Mouse (Mus musculus) A20 (cell line): ENCODE results near the gene Gipc2.

Source experiments
- DNase-seq: peaks from one replicate; pipeline ENCODE4 v3.0.0-alpha.2; 2011; ENCODE audit warnings: low read depth, low spot score

The Gipc2 gene

DNA sequence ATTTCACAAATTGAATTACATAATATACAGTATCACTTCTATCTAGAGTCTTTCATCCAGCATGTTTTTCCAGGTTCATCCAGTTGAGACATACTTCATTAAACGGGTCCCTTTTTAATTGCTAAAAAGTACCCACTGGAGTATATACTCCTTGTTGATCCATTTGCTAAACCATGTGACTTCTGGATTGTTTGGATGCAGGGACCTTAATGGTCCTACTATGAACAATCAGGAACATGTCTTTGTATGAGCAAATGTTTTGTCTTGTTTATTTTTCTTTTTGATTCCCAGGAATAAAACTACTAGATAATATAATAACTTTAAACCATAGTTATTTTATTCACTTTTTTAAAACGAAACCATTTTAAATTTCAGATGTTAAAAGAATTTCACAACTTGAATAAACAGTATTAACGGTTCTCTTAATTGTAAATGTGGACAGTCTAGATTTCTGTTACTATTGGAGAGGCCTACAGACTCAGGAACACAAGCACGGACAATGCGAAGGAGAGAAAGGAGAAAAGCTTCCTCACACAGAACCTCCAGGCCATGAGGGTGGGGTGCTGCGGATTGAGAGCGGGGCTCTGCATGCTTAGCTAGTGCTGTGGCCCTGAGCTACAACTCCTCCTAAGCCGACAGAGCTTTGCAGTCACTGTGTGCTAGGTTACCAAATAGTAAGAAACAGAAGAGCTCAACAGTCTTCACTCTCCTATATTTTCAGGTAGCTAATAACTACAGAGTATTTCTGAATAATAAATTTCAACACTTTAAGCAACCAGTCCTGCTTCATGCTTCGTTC lies 24.8 kb upstream of the Gipc2 start:
- no peak for DNase-seq

DNA sequence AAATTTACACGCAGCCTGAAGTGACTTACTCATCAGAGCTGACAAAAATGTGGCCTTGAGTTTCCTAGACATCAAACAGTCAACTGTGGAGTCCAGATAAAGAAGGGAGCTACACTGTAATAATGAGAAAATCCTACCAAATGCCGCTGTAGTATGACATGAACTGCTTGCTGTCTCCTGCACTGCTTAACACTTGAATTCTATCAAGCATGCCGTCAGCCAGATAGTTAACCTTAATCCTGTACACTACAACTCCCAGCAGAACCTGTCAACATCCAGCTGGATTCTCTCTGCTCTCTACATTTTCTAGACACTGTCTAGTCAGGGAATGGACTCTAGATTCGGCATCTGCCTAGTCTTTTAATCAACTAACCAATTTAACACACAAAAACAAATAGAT lies 23.3 kb upstream of the Gipc2 start:
- DNase-seq: no peak

DNA sequence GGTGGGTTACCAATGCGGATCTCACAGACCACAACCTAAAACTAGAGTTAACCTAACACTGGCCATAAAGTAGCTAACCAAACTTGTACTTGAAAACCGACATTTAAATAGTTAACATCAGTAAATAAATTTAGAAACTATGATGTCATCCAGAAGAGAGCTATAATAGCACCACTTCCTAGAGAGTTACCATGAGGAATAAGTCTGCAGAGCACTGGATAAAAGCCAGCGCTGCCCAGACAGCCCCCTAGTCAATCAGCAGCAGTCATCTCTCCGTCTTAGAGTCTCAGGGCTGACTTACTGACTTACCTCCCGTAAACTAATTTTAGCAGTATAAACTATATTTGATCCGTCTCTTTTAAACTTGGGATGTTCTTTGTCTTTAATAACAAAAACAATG lies 20.1 kb upstream of the Gipc2 start:
- DNase-seq: no peak

DNA sequence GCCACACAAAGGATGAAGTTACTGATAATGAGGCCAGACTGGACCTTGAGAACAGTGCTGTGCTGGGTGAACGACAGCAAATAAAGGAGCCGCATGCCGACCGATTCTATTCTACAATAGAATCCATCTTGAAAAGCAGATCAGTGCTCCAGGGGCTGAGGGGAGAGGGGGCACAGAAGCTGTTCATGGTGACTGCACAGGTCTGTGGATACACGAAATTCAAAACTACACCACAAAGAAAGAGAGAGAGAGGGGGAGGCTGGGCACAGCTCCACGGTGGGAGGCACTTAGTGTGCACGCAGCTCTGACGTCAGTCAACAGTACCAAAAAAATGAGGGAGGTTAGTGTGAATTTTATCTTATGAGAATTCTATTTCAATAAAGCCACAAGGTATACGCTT lies 17.5 kb upstream of the Gipc2 start:
- DNase-seq: no peak

DNA sequence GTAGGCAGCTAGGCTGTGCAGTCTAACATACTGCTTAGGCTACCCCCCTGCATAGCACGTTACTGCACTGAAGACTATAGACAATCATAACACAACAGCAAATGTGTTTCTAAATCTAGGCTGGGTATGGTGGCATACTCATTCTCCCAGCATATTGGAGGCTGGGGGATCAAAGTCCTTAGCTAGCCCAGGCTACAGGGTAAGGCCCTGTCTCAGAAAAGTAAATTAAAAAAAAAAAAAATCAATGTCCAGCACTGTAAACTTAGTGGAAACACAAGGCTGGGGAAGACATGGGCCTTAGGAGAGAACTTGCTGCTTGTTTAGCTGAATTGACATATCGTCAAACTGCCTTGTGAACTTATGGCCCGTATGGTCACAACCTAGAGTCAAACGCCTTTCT lies 14.6 kb upstream of the Gipc2 start:
- DNase-seq: no peak

DNA sequence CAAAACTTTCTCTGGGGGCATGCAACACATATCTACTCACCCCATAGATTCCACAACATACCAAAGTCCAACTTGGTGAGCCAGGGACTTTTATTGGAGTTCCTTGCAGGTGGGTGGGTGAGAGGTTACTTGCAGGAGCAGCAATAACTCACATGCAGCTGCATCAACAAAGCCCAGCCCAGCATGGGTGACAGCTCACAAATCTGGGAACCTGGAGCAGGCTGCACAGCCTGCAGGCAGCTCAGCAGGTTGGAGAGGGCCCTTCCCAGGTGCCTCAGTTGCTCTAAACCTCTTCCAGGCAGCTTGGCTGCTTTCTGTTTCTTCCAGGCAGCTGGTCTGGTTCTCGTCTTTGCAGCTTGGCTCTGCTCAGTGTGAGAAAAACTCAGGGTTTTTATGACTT lies 13.3 kb upstream of the Gipc2 start:
- DNase-seq: no peak

DNA sequence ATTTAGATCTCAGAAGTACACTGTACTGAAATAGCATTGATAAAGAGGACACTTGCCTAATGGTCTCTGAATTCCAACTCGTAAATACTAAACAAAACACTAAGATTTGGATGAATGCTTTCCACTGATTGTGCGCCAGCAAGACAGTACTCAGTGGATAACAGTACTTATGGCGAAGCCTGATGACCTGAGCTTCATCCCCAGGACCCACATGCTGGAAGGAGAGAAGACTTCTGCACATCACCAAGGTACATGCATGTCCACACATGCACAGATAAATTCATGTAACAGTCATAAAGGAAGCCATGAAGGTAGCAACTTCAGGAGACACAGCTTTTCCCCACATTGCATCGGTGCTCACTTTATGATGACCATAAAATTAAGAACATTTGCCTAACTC lies 12.8 kb upstream of the Gipc2 start:
- DNase-seq: no peak

DNA sequence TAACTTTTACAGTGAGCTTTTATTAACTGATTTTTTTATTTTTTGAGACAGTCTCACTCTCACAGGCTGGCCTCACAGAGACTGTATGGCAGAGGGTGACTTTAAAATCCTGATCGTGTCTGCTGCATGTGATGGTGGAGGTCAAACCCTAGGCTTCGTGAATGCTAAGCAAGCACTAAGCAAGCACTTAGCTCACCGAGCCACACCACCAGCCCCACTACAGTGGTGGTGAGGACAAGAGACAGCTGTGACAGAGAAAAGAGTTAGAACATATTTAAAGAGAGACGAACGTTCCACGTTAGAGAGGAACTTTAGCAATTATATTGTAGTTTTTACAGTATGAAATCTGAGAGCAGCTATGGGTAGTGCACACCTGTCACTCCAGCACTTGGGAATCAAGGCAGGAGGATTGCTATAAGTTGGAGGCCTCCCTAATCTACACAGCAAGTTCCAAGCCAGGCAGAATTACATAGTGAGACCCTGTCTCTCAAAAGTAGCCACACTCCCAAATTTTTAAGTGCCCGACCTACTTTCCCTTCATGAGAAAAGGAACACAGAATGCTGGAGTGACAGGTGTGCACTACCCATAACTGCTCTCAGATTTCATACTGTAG lies 6.4 kb upstream of the Gipc2 start:
- DNase-seq: no peak

DNA sequence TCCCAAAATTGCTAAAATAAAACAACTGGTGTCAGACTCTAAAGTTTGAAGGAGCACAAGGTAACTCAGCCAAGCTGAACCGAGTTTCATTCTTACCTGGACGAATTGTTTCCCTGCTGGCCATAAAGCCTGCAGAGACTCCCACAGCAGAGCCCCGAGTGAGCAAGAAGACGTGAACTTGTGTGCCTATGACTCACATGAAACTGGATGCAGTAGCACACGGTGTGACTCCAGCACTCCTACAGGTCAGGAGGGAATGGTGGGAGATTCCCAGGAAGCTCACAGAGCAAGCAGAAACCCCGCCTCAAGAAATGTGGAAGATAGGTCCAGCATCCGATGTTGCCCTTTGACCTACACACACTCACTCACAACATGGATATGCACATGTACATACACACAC lies 5.8 kb upstream of the Gipc2 start:
- no peak for DNase-seq

DNA sequence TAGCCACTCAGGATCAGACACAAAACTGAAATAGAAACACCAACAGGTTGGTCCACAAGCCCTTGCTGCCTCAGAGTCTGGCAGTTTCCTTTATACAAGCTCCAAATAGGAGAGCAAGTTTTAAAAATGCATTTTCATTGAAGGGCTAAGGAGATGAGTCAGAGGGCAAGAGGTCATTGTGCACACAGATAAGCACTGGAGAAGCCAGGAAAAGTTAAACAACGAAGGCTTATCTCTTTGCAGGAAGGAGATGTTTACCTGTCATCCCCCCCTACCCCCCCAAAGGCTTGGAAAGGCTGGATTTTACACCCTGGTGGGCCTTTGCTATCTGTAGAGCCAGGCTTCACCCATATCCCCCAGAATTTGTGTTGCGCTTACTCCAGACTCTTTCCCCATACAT lies 5.2 kb upstream of the Gipc2 start:
- DNase-seq: no peak

DNA sequence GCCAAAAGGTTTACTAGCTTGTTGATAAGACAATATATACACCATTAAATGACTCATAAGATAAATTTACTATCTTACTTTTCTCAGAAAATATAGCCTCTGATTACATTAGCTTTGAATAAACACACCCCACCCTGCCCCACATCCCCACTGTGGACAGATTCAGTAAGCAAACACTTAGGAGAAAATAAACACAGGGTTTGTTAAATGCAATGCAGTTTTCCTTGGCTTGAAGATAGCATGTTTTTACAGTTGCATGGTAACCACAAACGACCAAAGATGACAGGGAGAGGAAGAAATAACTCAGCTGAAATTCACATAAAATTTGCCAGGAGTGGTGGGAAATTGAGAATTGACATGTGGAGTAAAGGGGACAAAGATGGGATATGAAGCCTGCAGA lies 4.4 kb upstream of the Gipc2 start:
- no peak for DNase-seq

DNA sequence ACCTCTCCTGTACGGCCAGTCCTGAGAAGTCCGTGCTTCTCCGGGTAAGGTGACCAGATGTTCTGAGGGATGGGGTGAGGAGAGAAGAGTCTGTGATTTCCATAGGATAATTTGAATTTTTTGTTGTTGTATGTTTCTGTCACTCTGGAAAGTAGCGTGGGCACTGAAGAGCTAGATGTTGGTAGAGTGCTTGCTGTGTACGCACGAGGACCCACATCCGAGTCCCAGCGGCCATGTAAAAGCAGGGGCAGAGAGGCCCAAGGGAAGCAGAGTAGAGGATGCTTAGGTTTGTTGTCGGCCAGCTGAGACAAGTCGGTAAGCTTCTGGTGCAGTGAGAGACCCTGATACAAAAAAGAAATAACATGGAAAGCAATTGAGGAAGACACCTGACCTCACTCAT lies 2.0 kb upstream of the Gipc2 start:
- no peak for DNase-seq

DNA sequence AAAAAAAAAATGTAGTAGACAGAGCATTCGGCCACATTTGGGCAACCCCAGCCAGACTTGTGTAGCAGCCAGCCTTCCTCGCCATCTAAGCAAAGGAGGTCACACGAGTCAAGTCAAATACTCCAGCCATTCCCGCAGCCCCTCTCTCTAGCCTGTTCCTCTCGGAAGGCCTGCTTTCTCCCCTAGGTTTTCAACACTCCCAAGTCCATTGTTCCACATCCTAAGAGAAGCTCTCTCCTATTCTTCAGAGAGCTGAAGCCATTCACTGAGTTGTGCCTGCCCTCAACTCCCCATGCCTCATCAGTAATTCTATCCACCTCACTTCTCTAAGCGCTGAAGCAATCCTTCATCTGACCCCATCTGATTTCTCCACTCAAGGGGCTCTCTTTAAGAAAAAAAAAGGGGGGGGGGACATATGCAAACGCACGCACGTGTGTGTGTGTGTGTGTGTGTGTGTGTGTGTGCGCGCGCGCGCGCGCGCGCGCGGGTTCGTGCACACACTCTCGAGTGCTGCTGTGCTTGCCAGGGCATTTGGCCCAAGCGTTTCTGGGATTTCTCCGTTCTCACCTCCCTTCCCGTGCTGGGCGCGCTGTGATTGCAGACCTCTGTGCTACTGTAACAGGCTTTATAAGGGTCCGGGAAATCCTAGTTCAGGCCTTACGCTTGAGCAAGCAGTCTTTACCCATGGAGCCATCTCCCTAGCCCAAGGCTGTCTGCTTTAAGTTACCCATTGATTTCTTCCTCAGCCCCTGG lies 845 bp upstream of the Gipc2 start:
- no peak for DNase-seq

DNA sequence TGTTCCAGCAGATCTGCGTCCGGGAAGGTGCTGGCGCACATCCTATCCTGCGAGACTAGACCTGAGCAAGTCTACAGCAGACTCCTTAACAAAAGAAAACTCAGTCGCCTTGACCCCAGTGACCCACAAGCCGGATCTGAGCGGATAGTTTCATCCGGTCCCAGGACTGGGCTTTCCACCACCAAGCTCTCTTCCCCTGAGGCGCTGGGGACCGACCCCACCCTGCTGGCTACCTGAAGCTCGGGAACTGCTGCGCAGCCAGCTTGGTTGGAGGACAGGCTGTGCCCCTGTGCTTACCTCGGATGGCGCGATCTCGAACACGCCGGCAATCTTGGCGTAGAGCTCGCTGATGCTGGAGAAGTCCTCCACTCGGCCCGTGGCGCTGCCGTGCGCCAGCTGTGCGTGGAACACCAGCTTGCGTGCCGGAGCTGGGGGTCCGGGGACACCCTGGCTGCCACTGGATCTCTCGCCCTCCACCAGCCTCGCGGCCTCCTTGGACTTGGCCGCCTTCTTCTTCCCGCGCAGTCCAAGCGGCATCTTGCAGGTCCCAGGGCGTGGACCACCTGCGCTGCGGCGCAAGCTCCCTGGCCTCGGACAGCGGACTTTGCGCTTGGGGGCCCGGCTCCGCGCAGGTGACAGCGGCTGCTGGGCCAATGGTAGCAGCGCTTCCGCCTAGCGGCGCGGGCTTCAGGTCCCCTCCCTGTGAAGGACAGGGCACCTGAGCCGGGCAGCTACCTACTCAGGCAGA lies 505 bp downstream of the Gipc2 start:
- DNase-seq: no peak

DNA sequence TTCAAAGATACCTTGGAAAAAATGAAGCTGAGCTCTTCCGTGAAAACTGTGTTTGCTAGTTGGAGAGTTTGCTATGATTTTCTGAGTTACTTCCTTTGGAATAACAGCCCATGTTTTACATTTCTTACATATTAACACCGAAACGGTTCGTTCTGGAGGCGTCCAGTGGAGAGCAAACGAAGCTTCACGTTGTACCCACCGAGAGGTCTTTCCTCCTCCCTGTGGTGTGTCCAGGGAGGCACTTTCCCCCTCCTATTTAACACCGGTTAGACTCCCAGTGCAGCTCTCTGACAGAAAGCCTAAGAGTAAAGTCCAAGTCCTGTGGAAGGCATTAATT lies 1.0 kb downstream of the Gipc2 start:
- no peak for DNase-seq

DNA sequence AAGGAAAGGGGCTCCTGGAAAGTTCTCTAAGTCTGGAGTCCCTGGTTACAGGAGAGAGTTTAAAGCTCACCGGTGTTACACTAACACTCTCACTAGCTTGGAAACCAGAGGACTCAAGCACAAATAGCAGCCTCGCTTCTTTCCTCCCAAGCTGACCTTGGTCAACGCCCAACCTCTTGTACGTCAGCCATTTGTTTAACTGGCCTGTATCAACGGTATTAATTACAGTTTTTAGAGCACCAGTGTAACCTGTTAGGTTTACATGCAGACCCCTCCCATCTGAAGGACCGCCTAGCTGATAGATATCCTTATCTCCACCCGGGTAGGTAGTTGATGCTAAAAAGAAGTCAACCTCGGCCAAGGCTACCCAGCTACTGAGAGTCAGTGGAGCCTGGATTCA lies 2.7 kb downstream of the Gipc2 start:
- DNase-seq: no peak

DNA sequence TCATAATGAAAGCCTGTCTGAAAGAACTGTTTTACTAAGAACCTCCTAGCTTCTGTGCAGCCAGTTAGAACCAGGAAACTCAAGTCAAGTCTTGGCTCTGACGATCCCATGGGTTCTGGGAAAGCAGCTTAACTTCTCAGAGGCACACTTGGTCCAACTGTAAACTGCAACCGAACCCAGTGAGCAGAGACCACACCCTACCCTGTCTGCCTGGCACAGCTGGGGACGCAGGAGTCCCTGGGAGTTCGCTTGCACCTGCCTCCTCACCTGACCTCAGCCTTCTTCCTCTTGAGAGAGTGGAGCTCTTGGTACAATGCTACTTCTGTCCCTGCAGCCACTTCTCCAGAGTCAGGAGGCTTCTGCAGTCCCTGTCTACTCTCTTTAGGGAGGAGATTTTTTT lies 5.4 kb downstream of the Gipc2 start:
- peak; percentile 32 for DNase-seq

DNA sequence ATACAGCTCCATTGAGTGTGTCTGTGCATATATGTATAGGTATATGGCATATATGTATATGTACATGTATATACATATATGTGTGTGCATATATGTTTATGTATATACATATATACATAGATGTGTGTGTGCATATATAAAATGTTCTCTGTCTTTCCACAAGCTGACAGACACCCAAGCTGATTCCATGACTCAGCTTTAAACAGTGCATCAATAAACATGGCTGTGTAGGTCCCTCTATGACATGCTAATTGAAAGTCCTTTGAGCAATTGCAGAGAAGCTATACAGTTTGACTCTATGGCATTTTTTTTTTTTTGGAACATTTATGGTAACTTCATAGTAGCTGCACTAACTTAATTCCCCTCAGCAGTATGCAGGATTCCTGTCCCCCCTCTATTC lies 6.7 kb downstream of the Gipc2 start:
- DNase-seq: no peak

DNA sequence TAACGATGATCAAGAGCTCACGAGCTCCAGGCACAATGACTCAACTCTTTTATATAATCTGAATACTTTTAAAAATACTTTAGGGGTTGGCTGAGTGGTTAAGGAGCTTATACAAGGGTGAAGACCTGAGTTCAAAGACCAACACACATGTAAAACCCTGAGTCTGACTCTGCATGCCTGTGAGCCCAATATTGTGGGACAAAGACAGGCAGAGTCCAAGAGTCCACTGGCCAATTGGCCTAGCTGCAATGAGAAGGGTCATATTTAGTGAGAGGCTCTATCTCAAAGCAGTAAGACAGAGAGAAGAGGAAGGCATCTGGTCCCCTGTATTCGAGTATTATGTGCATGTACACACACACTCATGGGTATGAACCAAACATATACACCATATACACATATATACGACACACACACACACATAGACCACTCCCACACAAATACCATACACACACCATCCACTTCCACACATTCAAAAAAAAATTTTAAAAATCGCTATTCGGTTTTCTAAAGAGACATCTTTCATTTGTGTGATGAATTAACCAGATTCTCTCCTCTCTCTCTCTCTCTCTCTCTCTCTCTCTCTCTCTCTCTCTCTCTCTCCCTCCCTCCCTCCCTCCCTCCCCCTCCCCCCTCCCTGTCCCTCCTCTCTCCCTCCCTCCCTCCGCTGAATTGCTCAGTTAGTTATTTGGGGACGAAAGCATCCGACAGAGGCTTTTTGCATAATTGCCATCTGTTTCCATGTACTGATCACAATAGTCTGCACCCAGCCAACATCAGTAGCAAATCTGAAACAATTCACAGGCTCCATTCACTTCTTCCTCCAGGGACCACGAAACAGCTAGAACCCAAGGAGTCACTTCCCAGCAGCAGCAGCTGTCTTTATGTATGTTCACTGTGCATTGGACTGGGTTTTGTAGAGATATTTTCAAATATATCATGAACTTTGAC lies 7.4 kb downstream of the Gipc2 start:
- no peak for DNase-seq

DNA sequence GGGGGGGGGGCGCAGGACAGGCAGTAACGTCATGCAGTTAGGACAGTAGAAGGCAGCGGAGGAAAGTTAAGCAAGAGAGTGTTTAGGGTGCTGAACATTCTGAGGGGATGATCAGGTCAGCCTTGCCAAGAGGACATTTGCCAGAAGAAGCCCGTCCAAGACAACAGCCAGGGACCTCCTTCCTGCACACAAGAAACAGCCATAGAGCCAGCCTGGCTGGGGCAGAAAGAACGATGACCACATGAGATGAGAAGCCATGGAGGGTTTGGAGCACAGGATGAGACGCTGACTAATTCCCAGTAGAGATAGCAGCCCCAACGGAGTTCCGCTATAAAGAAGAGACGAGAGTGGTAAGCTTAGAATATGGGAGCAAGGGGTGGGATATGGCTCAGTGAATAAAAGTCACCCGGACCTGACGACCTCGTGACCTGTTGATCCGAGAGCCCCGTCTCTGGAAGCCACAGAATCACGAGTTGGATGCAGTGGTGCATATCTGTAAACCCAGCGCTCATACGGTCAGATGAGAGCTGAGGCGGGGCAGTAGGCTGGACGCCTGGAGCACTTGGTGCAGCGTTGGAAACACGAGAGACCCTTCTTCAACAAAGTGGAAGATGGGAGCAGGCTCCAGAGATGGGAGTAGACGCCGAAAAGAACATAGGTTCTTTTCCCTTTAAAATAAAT lies 9.1 kb downstream of the Gipc2 start:
- DNase-seq: no peak
